Mouse (Mus musculus) hematopoietic stem cell, adult 5-6 weeks (primary cell): ENCODE results near the gene Dnph1. TPM values are rescaled to one million over a fixed set of nuclear protein-coding genes. Genes with fewer than 3 reads are reported as not detected.
"Not testable (repeated sequence)": the region's sequence is repeated elsewhere in the genome, so short reads cannot be mapped to it uniquely, and the experiment has no call there.

Source experiments
- ATAC-seq, 2 experiments: fragments of 125-278 bp in 1 of 2; replicated peaks in 1 of 2; 2 replicates each; pipeline ENCODE4 v1.8.0; 2016 to 2017; ENCODE audit warnings: inconsistent platforms in 2 of 2, mild to moderate bottlenecking in 2 of 2, moderate number of reproducible peaks in 2 of 2, low read depth in 1 of 2, moderate TSS enrichment in 1 of 2; ENCODE audit not compliant: low FRiP score in 2 of 2, poor library complexity in 2 of 2, severe bottlenecking in 2 of 2, insufficient read depth in 1 of 2, low TSS enrichment in 1 of 2
- total RNA-seq: library from RNA; stranded (forward); fragments of 172-1452, 232-1000 nt; gene quantifications from 2 replicates; pipeline ENCODE4 v1.2.3, GENCODE M21; 2017

The Dnph1 gene
- total RNA-seq, 1 experiment from 2014 or later = 21.0 TPM

DNA sequence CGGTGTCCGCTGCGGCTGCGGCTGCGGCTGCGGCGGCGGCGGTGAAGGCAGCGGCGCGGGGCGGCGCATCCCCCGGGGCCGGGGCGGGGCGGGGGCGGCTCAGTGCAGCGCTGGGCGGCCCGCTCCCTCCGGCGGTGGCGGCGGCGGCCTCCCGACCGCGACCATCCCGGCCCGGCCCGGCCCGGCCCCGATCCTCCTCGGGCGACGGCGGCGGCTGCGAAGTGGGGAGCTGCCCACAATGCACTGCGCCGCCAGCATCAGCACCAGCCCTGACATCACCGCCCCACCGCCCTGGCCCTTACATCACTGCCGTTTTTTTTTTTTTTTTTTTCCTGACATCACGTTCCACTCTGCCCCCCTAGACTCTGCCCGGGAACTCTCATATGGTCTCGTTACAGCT, 9.1 kb upstream of the Dnph1 start, which contains the start of gene Ttbk1:
Gene Ttbk1, minus strand, starts transcription at position 245 of the 400 bp plus-strand sequence.
- no peak for ATAC-seq

GRCm38 (mm10) chr17:46495486-46495885, 1.0 kb upstream of the Dnph1 start:
- no peak for ATAC-seq

DNA sequence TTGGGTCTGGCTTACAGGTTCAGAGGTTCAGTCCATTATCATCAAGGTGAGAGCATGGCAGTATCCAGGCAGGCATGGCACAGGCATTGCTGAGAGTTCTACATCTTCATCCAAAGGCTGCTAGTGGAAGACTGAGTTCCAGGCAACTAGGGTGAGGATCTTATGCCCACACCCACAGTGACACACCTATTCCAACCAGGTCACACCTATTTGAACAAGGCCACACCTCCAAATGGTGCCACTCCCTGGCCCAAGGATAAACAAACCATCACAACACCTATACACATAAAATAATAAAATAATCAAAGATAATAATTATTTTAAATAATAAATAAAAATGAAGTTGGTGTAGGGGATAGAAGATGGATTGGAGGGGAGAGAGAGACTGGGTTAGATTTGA, 430 bp upstream of the Dnph1 start:
- not testable (repeated sequence) for ATAC-seq

DNA sequence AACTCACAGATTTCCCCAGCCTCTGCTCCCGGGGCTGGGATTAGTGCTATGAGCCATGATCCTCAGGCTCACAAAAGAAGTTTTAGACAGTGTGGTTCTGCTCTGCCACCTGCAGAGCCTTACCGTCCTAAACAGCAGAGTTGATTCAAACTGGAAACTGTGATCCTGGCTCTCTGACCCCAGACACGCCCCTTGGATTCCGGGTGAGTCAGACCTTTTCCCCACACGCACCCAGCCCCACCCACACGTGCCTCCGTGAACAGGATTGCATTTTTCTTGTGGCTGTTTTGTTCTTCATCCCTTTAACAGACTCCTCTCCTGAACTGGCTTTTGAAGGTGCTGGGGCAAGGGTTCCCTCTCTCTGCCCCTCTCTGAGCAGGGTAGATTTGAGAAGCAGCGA, 1.4 kb downstream of the Dnph1 start:
- no peak for ATAC-seq

GRCm38 (mm10) chr17:46502775-46503174, 6.3 kb downstream of the Dnph1 start:
- no peak for ATAC-seq

GRCm38 (mm10) chr17:46503847-46504638, 7.5 kb downstream of the Dnph1 start:
- no peak for ATAC-seq

GRCm38 (mm10) chr17:46505617-46506016, 9.1 kb downstream of the Dnph1 start:
- no peak for ATAC-seq

- ATAC-seq = peak in 1 of 2 experiments; percentile 27; a peak in 1 of 4 replicates
Observed at GRCm38 (mm10) chr17:46511059-46511710, 14.7 kb downstream of the Dnph1 start.

DNA sequence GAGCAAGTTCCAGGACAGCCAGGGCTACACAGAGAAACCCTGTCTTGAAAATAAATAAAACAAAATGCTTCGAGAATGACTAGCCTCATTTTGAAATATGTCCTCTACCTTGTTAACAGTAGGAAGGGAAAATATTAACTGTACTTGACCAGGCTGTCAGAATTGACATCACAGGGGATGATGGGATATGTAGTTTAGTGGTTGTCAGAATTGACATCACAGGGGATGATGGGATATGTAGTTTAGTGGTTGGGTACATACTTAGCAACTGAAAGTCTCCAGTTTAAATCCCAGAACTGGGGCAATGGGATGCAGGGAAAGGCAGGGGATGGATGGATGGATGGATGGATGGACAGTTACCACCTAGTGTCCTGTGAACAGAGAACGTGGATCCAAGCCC, 16.8 kb downstream of the Dnph1 start:
- ATAC-seq = no peak

DNA sequence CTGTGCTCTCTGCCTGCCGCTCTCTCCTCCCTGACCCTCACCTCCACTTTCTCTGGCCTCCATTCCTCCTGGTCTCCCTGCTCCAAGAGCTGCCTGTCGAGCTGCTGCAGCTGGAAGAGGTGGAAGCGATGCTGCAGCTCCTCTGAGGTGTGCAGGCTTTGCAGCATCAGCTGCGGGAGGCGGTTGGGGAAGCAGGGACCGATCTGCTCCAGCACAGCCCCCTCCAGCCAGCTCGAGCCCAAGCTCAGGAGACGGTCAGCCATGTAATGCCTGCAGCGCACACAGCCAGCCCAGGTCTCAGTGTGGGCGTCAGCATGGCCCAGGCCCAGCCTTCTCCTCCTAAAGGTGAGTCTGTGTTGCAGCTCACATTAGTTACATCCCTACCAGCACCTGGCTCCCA, 23.5 kb downstream of the Dnph1 start:
- ATAC-seq = no peak

GRCm38 (mm10) chr17:46520385-46520979, 24.0 kb downstream of the Dnph1 start:
- ATAC-seq = peak; percentile 67 to 73

GRCm38 (mm10) chr17:46521174-46521573, 24.7 kb downstream of the Dnph1 start:
- no peak for ATAC-seq

GRCm38 (mm10) chr17:46521963-46522668, 25.6 kb downstream of the Dnph1 start:
- no peak for ATAC-seq

- ATAC-seq = no peak
Observed at GRCm38 (mm10) chr17:46525065-46525464, 28.6 kb downstream of the Dnph1 start.

GRCm38 (mm10) chr17:46525579-46526307, 29.2 kb downstream of the Dnph1 start:
- peak; percentile 55 to 58; a peak in 3 of 4 replicates for ATAC-seq

DNA sequence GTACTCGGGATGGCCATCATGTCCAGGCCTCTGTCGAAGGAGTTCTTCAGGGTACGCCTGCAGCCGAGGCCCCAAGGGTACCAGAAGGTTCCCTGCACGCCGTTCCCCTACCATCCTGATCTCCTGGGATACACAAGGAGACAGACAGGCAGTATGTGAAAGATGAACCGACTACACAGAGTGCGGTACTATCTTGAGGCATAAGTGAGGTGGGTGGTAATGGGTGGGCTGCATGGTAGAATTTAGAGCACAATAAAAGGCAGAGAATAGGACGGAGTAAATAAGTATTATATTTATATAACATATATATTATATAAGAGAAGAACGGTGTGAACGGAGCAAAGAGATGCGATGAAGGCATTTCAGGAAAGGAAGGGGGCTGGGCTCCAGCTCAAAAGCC, 47.1 kb downstream of the Dnph1 start:
- no peak for ATAC-seq
